Mouse (Mus musculus) gastrocnemius, postnatal 36 days (tissue): Measurements from ENCODE around the gene Rhd. TPM values are rescaled to one million over a fixed set of nuclear protein-coding genes. Genes with fewer than 3 reads are reported as not detected.
"Not testable (repeated sequence)": the region's sequence is repeated elsewhere in the genome, so short reads cannot be mapped to it uniquely, and the experiment has no call there.

ENCODE experiments used
- DNase-seq, 2 experiments: peaks; one replicate each; pipeline ENCODE4 v3.0.0; 2022
- intact Hi-C: fragments of 180-260 bp; cut with DNase I; formaldehyde crosslinking; loops from one replicate; pipeline ENCODE4 v1.15.1; 2025
- total RNA-seq, 2 experiments: library from RNA; stranded (reverse); gene quantifications; 2 replicates each; pipeline ENCODE4 v1.2.3; 2021

The Rhd gene
- total RNA-seq, 2 experiments from 2014 or later = not detected

DNA sequence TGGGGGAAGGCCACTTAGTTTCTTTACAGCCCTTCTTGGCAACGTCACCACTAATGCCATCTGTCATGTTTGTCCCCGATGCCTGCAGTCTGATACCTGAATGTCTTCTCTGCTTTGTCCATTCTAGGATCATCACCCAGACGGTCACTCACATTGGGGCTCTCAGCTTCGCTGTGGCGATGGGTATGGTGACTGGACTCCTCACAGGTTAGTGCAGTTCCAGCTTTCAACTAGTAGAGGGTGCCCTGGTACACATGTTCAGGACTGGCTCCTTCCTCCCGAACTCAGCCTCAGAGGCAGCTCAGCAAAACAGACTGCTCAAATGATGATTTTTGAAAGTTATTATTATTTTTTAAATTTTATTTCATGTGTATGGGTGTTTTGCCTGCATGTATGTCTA is 27.8 kb downstream of the Rhd start:
- intact Hi-C loops = no loop called here
- DNase-seq = peak; percentile 35 to 58

DNA sequence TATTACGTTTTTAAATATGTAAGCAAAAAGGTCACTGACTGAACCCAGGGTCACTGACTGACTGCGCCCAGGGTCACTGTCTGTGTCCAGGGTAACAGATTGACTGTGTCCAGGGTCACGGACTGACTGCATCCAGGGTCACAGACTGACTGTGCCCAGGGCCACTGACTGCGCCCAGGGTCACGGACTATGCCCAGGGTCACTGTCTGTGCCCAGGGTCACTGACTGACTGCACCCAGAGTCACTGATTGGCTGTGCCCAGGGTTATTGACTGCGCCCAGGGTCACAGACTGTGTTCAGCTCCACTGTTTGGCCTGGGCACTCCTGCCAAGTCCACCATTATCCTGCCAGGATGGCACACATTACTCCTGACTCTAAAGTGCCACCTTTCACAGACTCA is 32.9 kb downstream of the Rhd start:
- no peak for DNase-seq
- intact Hi-C loops = no loop called here

DNA sequence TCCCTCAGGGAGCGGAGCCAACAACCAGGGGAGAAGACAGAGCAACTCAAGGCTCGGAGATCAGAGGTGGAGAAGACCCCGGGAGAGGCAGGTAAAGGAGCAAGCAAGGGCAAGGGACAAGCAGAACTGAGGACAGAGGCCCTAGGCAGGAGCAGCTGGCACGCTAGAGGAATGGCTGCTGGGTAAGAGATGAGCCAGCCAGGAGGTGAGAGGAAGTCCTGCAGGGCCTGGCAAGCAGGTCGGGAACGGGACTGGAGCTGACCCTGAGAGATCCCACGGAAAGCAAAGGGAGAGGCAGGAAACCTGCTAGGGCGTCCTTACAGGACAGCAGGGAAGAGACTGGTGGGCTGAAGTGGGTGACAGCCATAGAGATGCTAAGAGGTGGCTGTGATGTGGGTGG is 36.8 kb downstream of the Rhd start:
- intact Hi-C loops = no loop called here
- no peak for DNase-seq

DNA sequence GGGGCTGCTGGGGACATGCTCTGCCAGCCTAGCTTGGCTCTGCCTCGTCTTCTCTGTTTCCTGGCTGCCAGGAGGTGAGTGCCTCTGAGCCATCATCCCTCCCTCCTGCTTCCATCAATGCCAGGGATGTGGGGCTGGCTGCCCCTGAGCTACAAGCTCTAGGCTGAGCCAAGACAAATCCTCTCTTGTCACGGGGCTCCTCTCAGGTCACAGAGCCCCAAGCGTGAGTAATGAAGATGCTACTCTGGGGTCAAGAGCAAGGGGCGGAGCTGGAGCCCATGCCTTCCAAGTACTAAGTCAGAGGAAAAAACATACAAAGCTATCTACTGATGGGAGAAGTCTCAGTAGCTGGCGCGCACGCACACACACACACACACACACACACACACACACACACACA is 38.7 kb downstream of the Rhd start:
- no peak for DNase-seq
- intact Hi-C loops = no loop called here

DNA sequence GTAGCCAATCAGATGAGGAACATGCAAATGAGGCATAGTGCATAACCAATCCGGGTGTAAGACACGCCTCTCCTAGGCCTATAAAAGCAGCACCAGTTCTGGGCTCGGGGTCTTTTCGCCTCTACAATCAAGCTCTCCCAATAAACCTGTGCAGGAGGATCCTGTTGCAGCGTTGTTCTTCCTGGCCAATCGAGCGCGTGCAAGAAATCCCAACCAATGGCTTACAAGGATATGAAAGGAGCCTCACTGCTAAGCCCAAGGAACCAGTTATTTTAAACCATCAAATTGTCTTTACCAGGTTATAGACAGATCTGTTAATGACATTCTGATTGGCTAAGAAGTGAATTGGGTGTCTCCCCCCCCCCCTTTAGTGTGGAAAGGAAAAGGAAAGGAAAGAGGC is 47.1 kb downstream of the Rhd start:
- intact Hi-C loops, DNase-seq: not testable (repeated sequence)

DNA sequence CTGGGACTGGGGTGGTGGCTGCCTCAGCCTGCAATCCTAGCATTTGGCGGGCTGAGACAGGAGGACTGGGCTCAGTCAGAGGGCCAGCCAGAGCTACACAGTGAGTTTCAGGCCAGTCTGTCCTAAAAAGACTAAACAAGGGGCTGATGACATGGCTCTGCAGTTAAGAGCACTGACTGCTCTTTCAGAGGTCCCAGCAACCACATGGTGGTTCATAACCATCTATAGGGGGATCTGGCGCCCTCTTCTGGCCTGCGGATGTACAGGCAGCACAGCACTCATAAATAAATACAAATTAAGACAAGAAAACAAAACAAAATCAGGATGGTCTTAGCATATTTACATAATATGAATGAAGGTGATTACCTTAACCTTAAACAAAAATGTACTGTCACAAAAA is 49.1 kb downstream of the Rhd start:
- intact Hi-C loops = no loop called here
- peak in 1 of 2 experiments; percentile 62 for DNase-seq

DNA sequence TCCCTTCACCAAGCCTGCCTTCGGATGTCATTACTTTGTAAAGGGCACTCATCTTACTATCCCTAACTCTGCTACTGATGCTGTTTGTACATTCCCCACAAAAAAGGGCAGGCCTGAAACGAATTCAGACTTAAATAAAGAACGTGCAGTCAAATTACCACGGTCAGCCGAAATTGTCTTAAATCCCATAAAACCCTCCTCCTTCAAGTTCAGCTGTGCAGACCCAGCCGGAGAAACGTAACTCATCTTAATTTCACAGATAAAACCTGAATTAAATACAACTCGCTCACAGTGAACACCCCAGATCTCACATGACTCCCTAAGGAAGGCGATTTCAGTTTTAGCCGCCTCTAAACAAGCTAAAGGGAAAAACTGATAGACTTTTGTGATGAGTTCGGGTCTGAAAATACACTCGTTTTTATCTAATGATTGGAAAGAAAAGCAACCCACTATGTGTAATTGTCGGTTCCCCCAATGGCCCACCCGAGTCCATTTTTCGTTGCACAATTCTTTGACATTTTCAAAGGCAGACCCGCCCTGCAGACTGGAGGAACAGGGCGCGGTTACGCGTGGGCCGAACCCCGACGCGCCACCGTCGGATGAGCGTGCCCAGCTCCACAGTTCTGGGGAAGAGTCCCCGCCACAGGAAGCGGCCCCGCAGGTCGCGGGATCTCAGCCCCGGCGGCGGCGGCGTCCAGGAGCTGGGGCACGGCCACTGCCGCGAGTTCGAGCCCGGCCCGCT is 50.0 kb downstream of the Rhd start:
- peak in 1 of 2 experiments; percentile 58 for DNase-seq
- intact Hi-C loops = no loop called here

DNA sequence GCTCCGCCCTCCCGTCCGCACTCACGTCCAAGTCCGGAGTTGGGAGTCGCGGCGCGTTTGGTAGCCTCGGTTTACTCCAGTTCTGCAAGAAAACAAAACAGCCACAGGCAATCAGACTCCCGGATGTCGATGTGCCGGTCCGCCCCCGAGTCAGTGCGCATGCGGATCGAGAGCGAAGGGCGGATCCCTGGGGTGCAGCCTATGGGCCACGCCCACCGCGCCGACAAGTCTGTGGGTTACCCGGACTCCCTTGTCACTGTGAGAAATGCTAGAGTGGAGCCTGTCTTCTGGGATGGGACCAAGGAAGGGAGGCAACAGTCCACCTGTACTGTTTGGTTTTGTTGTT is 50.5 kb downstream of the Rhd start, which contains the start of gene Tmem50a:
Gene Tmem50a, minus strand, starts transcription at position 161 of the 346 bp plus-strand sequence.
- intact Hi-C loops = no loop called here
- DNase-seq = peak; percentile 90 to 92

DNA sequence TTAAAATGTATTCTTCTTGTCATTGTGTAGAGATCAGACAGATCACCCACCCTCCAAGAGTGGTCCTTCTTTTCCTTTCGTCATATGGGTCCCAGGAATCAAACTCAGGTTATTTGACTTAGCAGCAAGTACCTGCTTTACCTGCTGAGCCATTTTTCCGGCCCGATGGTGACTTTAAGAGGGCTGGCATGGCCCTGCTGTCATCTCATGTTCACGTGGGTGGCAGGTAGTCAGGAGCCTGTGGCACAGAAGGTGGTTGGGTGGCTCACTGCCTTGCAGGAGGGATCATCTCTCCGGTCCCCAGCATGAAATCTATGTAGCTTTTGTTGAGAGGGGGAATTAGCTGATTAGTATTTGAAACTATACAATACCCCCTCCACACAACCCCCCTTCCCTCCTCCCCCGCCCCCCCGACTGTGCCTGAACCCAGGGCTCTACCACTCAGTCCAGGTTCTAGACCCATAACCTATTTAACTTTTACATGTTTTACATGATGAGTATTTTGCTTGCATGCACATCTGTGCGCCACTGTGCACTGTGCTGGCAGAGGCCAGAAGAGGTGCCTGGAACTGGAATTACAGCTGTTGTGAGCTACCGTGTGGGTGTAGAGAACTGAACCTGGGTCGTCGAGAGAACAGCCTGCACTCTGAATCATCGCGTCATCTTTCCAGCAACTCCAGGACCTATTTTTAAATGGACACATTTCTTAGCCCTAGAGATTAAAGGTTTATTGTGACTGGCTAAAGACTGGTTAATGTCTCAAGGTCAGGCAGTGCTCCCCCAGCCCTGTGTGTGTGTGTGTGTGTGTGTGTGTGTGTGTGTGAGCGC is 51.1 kb downstream of the Rhd start:
- intact Hi-C loops = no loop called here
- DNase-seq = no peak

DNA sequence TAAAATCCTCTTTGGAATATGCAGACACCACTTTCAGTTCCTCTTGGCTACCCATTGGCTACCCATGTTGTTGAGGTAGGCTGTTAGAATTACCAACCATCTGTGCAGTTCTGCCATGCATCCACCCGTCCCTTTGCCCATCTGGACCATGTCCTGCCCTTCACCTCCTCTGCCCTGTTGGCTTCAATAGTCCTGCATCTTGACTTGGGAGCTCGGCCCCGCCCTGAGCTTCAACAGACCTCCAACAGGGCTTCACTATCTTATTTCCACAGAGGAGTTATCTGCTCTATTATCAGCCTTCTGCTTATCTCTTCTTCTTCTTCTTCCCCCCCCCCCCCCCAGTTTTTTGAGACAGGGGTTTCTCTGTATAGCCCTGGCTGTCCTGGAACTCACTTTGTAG is 52.9 kb downstream of the Rhd start:
- no peak for DNase-seq
- intact Hi-C loops = no loop called here

DNA sequence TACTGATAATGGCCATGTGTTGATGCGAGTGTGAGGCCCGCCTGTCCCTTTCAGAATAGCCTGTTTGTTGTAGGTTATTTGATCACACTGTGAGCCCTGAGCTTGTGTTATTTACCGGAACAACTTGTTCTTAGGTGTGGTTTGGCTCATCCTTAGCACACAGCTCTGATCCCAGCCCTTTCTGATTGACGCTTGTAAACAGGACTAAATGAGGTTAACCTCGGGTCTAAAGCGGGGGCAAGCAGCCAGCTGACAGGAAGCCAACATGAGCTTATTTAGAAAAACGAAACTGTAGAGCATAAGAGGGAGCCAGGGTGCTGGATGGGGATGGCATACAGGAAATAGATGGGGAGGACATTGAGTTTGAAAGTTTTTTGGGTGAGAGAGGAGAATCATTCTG is 54.0 kb downstream of the Rhd start:
- intact Hi-C loops = no loop called here
- DNase-seq = peak; percentile 67 to 71

DNA sequence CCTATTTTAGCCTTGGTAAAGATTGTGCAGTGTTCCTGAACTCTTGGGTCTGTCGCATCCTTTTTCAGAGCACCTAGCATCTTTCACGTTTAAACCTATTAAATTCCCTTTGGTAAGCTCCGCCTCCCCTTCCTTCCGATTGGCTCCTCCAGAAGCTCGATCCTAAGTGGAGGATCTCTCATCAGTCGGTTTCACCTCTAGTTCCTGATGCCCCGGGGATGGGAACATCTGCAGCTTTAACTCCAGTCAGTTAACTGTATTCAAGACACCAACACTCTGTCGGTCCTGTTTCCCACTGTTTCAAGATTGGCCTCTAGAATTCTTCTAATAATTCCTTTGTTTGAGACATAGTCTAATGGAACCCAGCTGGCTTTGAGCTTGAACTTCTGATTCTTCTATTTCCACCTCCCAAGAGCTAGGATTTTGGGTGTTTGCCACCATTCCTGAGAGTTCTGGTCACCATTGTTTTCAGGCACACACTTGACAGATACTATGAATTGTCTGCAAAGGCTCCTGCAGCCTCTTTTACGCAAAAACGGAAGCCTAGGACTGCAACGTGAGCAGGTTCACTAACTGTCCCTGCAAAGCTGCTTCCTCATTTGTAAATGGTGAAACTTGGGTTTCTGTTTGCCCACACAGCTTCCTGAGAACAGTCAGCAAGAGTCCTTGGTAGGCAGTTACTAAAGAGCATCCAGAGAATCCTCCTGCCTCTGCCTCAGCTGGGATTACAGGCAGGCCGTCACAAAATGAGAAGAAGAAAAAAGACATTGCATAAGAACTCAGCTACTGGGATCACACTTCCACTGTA is 55.6 kb downstream of the Rhd start:
- DNase-seq = no peak
- intact Hi-C loops = loop anchor here (5.0 kb wide), 1 partner anchor 68 kb away; the partner anchor contains the start of gene Maco1

DNA sequence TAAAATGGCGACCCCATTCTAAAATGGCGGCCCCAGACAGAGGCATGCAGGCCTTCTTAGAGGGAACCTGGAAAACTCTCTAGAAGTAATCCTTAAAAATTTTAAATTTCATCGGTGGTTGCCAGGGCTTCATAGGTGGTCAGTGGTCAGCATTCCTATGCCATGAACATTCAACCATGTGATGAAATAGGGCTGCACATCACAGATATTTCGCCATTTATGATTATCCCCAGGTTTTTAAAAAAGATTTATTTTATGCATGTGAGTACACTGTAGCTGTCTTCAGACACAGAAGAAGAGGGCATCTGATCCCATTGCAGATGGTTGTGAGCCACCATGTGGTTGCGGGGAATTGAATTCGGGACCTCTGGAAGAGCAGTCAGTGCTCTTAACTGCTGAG is 56.3 kb downstream of the Rhd start:
- intact Hi-C loops = loop anchor here (5.0 kb wide), 1 partner anchor 68 kb away; the partner anchor contains the start of gene Maco1
- no peak for DNase-seq

DNA sequence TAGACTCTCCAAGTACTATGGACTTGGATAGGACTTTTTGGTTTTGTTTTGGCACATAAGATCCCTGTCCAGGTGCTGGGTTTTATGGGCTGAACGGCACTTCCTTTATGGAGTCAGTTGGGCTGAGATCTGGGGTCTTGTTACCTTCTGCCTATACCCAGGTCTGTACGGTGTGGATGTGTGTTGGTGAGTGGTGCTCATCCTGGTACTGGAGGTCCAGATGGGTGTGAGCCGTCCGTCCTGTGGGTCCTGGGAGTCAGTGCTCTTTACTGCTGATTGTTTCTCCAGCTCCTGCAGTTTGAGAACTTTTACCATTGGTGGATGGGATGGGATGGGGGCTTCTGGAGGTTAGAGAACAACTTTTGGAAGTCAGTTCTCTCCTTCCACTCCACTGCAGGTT is 57.4 kb downstream of the Rhd start:
- DNase-seq = no peak
- intact Hi-C loops = loop anchor here (5.0 kb wide), 1 partner anchor 69 kb away; the partner anchor contains the start of gene Maco1

DNA sequence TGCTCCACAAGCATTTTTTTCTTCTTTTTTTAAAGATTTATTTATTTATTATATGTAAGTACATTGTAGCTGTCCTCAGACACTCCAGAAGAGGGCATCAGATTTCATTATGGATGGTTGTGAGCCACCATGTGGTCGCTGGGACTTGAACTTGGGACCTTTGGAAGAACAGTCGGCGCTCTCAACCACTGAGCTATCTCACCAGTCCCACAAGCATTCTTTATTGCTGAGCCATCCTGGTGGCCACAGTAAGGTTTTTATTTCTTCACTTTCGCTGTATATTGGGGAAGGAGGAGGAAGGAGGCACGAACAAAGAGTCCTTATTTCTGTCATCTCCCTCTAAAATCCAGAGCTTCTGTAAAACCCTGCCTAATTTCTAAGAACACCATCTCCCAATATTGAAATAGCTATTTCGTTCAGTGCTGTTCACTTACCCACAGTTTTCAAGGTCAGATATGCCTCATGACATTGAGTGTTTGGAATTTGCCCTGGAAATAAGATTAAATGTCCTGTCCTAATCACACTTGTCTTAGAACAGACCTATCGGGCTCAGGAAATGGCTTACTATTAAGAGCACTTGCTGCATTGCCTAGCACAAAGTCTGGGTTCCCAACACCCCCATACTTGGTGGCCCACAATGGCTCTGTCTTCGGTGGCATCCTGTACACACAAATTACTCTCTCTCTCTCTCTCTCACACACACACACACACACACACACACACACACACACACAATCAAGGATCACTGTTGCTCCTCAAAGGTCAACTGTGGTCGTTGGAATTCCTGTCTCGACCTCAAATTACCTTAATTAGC is 58.0 kb downstream of the Rhd start:
- intact Hi-C loops = loop anchor here (5.0 kb wide), 1 partner anchor 70 kb away; the partner anchor contains the start of gene Maco1
- DNase-seq = no peak

DNA sequence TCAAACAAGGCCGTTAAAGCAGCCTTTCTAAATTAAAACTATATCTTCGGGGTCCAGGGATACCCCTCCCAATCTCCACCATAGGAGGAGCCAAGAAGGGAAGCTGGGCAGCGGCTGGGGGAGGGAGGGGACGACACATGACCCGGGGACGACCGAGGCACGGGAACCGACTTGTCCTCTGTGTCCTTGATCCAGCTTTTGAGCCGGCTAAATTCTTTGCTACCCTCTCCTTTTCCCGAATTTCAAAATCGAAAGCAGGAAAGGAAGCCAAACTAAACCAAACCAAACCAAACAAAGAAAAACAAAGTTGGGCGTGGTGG is 58.5 kb downstream of the Rhd start:
- peak in 1 of 2 experiments; percentile 66 for DNase-seq
- intact Hi-C loops = loop anchor here (5.0 kb wide), 1 partner anchor 71 kb away; the partner anchor contains the start of gene Maco1

DNA sequence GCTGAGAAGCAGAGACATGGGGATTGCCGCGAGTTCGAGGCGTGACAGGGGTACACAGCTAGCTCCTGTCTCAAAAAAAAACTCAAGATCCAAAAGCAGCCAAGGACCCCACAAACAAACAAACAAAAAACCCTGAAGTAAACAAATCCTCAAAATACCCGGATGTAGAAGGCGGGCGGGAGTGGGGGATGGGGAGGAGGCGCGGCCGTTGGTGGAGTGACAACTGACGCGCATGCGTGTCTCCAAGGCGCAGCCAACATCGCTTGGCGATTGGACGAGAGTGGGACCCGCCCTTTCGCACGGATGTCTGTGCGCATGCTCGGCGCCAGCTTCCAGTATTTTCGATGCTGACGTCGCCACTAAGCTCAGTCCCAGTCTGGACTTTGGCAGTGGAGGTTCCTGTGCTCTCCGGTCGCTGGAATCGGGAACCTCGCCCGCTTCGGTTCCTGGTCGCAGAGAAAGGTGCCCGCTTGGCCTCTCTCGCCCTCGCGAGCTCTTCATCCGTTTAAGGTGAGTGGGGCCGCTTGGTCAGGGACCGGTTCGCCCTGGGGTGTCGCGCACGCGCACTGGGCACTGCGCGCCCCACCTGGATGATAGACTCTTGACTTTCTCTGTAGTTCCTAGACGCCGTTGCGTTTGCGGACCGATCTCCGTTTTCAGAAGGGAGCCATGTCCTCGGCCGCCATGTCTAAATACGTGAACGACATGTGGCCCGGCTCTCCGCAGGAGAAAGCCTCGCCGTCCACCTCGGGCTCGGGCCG is 59.1 kb downstream of the Rhd start, which contains the start of gene Rsrp1:
Gene Rsrp1, plus strand, starts transcription at position 335 of the 761 bp plus-strand sequence.
- intact Hi-C loops = loop anchor here (5.0 kb wide), 1 partner anchor 71 kb away; the partner anchor contains the start of gene Maco1
- DNase-seq = peak; percentile 96 to 98

DNA sequence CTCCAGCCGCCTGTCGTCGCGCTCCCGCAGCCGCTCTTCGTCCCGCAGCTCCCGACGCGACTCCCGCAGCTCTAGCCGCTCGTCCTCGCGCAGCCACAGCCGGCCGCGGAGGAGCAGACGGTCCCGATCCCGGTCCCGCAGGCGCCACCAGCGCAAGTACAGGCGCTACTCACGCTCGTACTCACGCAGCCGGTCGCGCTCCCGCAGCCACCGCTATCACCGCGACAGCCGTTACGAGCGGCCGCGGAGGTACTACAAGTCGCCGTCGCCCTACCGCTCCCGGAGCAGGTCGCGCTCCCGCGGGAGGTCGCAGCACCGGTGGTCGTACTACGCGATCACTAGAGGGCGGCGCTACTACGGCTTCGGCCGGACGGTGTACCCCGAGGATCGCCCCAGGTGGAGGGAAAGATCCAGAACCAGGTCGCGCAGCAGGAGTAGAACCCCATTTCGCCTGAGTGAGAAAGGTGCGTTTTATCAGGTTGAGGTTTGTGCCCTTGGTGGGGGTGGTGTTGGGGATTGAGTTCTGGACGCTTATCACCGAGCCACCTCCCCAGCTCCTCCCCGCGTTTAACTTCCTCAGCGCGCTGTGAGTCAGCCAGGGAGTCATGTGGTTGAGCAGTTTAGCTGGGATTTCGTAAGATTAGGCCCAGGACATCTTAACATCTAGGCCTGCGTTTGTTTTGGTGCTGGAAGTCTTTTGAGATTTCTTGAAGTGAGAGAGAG is 59.8 kb downstream of the Rhd start:
- intact Hi-C loops = loop anchor here (5.0 kb wide), 1 partner anchor 72 kb away; the partner anchor contains the start of gene Maco1
- DNase-seq = peak; percentile 61 to 64
